Mouse (Mus musculus): Measurements from ENCODE around the gene Aldh8a1.
"Not testable (repeated sequence)": the region's sequence is repeated elsewhere in the genome, so short reads cannot be mapped to it uniquely, and the experiment has no call there.

The Aldh8a1 gene

DNA sequence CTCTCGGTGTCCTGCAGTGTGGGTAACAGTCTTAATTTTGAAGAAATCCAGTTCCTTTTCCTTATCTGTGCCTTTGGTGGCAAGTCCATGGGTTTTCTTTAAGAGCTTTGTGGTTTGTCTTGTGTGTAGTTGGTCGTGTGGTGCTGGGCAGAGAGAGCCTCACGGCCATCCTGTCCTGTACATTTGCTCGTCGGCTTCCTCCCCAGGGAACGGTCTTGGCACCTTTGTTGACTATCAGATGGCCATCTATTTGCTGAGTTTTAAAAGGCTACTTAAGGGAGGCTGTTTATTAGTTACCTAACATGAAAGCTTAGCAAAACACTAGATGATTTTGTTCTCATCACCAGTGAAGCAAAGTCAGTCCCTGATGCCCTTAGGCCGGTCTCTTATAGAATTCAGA is 15.2 kb upstream of the Aldh8a1 start:
- ChIA-PET POLR2A (interaction anchor here in 1 of 4 experiments (0.6 kb wide), 1 partner anchor 186 kb away, joined by 3 read pairs; no protein-coding TSS in a partner anchor), CTCF (no interaction called here)

DNA sequence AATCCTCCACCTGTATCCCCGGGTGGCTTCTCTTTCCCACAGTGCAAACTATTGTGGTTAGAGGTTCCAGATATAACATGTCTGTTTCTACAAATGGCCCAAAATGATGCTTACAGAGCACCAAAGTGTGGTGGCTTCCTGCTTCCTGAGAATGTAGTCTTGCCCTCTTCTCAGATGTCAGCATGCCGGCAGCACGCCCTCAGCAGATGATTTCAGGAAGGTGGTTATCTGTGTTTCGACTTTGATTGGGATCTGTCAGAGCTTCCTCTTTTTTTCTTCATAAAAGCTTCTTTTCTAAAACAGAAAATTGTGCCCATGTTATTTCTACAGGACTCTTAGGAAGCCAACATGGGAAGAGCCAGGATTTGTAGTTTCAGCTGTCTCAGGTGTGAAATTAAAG is 13.8 kb upstream of the Aldh8a1 start:
- POLR2A ChIA-PET = interaction anchor here in 2 of 4 experiments (1.0 to 1.3 kb wide), 2 partner anchors 10 to 468 kb away, joined by 3 to 6 read pairs; no protein-coding TSS in a partner anchor
- CTCF ChIA-PET = interaction anchor here in 2 of 4 experiments (0.6 to 1.1 kb wide), 2 partner anchors 26 to 309 kb away, joined by 3 to 5 read pairs; no protein-coding TSS in a partner anchor

DNA sequence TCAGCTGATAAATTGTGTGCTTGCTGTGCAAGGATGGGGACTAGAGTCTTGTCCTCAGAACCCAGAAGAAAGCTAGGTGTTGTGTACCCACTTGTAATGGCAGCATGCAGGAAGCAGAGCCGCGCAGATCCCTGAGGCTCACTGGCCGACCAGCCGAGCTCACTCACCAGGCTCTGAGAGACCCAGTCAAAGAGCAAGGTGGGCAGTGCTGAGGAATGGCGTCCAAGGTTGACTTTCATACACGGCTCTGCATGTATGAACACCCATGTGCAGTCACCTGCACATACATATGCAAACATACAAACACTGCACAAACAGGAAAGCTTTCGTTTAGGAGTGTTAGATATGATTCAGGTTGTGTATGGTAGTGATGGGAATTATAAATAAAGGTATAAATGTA is 12.1 kb upstream of the Aldh8a1 start:
- POLR2A ChIA-PET = interaction anchor here in 1 of 4 experiments (0.9 to 1.2 kb wide), 3 partner anchors 14 to 63 kb away, joined by 3 read pairs; no protein-coding TSS in a partner anchor
- CTCF ChIA-PET = no interaction called here

DNA sequence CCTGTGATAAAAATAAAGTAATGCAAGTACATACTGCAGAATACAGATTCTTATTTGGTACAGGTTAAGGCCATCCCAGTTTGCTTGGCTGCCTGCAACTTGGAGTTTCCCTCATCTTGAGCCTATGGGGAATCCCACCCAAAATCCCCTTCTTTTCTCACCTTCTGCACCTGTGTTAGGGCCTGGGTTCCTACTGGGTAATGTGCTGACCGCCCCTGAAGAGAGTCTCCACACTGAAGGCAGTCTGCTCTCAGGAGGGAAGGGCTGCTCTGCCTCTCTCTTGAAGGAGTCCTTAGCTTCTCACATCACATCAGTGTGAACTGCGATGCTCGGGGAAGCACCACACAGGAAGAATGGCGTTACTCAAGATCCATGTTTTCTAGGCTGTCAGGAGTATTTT is 11.2 kb upstream of the Aldh8a1 start:
- ChIA-PET POLR2A (interaction anchor here in 1 of 4 experiments (1.2 kb wide), 1 partner anchor 38 kb away, joined by 3 read pairs; no protein-coding TSS in a partner anchor), CTCF (no interaction called here)

DNA sequence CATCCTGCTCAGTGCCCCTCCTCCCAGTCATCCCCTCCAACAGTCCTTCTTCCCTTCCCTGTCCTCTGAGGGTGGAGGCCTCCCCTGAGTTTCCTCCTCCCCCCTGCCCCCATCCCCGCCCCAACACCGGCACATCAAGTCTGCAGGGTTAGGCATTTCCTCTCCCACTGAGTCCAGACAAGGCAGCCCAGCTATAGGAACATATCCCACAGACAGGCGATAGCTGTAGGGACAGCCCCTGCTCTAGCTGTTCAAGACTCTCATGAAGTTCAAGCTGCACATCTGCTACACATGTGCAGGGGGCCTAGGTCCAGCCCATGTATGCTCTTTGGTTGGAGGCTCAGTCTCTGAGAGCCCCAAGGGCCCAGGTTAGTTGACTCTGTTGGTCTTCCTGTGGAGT is 10.6 kb upstream of the Aldh8a1 start:
- ChIA-PET POLR2A (interaction anchor here in 1 of 4 experiments (0.6 kb wide), 1 partner anchor 12 kb away, joined by 4 read pairs; no protein-coding TSS in a partner anchor), CTCF (no interaction called here)

DNA sequence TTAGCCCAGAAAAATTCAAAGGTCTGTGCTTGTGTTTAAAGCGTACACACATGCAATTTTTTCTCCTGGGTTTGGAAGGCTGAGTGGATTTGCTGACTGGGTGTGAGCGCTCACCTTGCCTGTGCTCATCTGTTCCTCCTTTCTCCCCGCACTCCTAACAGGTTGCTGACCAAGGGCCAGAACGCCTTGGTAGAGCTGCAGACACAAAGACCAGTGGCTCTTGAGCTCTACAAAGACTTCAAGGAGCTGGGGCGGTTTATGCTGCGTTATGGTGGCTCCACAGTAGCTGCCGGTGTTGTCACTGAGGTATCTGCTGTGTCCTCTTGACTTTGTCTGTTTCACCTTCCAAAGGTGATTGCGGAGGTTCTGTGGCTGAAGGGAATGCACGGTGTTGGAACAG is 9.6 kb upstream of the Aldh8a1 start:
- POLR2A ChIA-PET = no interaction called here
- CTCF ChIA-PET = no interaction called here

DNA sequence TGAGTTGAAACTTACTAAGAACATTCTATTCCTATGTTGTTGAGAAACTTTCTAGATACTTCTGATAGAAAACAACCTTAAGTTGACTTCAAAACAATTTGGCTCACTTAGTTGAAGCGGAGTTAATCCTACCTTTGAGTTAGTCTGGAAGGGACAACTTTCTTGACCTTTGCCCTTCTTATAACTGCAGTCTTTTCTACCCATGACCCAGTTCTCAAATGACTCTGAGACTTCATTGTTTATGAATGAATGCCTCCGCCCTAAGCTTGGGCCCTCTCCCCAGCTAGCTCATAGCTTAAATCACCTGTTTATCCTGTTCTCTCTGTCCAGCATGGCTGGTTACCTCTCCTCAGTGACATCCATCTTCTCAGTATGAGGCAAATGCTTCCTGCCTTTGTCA is 7.5 kb upstream of the Aldh8a1 start:
- ChIA-PET POLR2A (interaction anchor here in 1 of 4 experiments (1.7 kb wide), 1 partner anchor 11 kb away, joined by 3 read pairs; no protein-coding TSS in a partner anchor), CTCF (no interaction called here)

DNA sequence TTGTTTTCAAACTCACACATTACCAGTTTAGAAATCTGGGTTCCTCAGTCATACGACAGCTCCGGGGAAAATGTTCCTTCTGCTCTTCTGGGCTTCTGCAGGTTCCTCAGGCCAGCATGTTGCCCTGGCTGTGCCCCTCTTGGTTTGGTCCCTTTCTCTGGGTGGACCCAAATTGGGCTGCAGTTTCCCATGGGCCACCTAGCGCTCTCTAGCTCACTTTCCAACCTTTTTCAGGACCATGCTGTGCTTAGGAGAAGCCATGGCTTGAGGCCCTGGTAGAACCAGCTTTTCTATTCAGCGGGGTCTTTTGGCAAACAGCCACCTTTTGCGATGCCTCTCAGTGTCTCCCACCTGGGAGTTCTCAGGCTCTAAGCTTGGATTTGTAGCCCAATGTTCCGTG is 4.8 kb upstream of the Aldh8a1 start:
- POLR2A ChIA-PET = interaction anchor here in 1 of 4 experiments (1.0 kb wide), 1 partner anchor 57 kb away, joined by 3 read pairs; no protein-coding TSS in a partner anchor
- CTCF ChIA-PET = no interaction called here

DNA sequence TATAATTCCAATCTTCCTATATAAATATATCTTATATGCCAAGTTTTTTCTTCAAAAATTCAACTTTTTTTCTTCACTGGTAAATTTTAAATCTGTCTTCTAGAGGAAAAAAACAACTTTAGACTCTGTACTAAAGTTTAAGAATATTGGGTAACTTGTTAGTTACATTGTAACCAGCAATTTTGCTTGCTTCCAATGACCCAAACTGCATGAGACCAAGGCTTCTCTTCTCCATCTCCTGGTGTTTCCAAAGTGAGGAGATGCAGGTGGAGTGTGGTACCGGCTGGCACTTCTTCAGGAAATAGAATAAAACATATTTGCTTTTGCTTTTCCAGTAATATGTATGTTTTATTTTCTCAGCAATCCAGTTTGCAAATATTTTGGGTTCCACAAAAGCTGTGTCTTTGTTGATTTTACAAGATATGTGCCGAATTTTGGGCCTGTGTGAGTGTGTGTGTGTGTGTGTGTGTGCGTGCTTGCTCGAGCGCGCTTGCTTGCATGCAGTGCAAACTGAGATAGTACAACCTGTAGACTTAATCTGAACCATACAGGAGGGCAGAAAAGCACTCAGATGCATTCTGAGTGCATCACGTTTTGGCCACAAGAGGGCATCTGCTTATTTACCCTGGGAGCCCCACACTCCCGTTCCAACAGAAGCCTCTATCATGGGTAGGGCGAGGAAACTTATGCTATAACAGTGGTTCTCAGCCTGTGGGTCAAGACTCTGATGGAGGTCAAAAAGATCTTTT is 1.3 kb downstream of the Aldh8a1 start:
- ChIA-PET POLR2A (interaction anchor here in 1 of 4 experiments (0.5 kb wide), 1 partner anchor 22 kb away, joined by 3 read pairs; no protein-coding TSS in a partner anchor), CTCF (interaction anchor here in 3 of 4 experiments (0.7 to 0.8 kb wide), 6 partner anchors 12 to 613 kb away, joined by 3 to 4 read pairs (median 3); no protein-coding TSS in a partner anchor)

DNA sequence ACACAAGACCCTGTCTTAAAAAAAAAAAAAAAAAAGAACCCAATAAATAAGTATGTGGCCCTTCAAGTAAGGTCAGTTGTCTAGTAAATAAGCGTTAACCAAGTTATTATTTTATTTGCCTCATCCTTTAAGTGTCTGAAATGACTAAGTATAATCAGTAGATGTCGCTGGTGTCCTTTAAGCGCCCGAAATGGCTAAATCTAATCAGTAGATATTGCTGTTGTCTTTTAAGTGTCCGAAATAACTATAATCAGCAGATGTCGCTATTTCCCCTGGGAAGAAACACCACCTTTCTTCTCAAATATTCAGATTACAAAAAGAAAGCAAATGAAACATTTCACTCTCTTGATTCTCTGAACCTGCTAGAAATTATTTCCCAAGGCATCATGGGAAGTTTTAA is 5.8 kb downstream of the Aldh8a1 start:
- ChIA-PET POLR2A (interaction anchor here in 1 of 4 experiments (0.7 kb wide), 1 partner anchor 514 kb away, joined by 3 read pairs; no protein-coding TSS in a partner anchor), CTCF (interaction anchor here in 3 of 4 experiments (0.7 to 1.5 kb wide), 5 partner anchors 83 to 1158 kb away, joined by 3 to 7 read pairs (median 3); no protein-coding TSS in a partner anchor)

DNA sequence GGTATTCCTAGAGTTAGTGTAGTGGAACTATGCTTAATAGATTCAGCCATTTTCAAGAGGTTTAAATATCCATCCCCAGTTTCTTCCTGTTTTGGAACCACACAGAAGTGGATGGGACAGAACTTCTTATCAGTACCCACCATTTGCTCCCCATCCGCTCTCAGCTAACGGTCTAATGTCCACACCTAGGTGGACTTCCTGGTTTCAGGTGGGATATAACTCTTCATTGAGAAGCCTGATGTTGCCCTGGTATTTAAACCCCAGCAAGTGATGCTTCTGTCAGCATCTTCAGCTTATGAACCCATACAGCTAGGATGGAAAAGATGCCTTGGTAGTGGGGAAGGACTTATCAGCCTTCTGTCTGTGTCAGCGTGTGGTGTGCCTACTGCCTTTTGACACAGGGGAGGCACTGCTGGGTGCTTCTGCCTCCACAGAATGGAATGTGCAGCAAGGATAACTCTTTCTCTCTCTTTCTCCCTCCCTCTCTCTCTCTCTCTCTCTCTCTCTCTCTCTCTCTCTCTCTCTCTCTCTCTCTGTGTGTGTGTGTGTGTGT is 8.1 kb downstream of the Aldh8a1 start:
- CTCF ChIA-PET = interaction anchor here in 3 of 4 experiments (0.6 to 1.1 kb wide), 4 partner anchors 215 to 1181 kb away, joined by 3 to 4 read pairs (median 3); no protein-coding TSS in a partner anchor
- POLR2A ChIA-PET = interaction anchor here in 2 of 4 experiments (0.6 to 1.8 kb wide), 2 partner anchors 10 to 289 kb away, joined by 5 to 7 read pairs; no protein-coding TSS in a partner anchor

DNA sequence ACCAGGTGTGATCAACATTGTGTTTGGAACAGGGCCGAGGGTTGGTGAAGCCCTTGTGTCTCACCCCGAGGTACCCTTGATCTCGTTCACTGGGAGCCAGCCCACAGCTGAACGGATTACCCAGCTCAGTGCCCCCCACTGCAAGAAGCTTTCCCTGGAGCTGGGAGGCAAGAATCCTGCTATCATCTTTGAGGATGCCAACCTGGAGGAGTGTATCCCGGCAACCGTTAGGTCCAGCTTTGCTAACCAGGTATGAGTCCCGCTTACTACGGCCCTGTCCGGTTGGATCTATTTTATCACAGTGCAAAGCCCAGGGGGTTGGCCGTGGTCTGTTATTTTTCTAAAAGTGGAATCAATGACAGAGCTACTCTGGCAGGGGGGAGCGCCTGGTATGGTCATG is 12.0 kb downstream of the Aldh8a1 start:
- ChIA-PET POLR2A (no interaction called here), CTCF (no interaction called here)

DNA sequence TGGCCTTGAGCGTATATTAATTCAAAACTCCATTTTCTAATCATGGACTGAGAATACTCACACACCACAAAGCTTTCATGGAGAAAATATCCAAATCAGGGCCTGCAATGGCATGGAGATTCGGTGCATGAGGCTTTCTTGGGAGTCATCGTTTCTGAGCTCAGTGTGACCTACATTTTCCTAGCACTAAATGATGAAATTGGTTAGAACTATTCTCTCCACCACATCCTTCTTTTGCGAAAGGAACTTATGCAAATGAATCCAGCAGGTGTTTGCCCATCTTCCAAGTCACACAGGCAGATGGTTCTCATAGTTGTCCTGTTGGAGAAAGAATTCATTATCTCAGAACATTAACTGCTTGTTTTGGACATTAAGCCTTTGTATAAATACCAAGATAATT is 13.3 kb downstream of the Aldh8a1 start:
- CTCF ChIA-PET = interaction anchor here in 1 of 4 experiments (0.6 kb wide), 1 partner anchor 12 kb away, joined by 4 read pairs; no protein-coding TSS in a partner anchor

DNA sequence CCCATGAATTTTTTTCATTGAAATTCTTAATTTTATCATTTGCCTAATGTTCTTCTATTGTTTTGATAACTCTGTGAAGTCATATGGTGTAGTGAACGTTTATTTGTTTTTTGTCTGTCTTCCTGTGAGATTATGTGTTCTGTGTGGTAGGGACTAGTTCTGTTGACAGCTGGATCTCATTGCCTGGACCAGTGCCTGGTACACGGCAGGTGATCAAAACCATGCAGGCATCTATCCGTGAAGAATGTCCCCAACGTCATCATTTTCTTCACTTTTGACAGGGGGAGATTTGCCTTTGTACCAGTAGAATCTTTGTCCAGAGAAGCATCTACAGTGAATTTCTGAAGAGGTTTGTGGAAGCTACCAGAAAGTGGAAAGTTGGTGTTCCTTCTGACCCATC is 14.2 kb downstream of the Aldh8a1 start:
- POLR2A ChIA-PET = no interaction called here

More for the DNA sequence above, 13.3 kb downstream of the Aldh8a1 start:
- POLR2A ChIA-PET = no interaction called here

DNA sequence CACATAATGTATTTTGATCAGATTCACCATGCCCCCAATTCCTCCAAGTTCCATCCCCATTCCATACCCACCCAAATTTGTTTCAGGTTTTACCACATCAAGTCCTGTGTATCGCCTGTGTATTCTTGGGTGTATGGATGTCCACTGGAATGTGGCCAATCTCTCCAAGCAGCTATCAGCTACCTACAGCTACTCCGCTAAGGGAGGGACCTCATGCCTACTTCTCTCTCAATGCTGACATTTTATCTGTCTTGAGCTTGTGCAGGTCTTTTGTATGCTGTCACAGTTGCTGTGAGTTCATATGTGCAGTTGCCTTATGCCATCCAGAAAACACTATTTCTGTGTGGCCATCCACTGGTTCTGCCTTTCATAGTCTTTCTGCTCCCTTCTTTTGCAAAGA is 16.3 kb downstream of the Aldh8a1 start:
- ChIA-PET CTCF (no interaction called here), POLR2A (interaction anchor here in 1 of 4 experiments (0.6 kb wide), 1 partner anchor 548 kb away, joined by 4 read pairs; no protein-coding TSS in a partner anchor)

More for the DNA sequence above, 14.2 kb downstream of the Aldh8a1 start:
- CTCF ChIA-PET = interaction anchor here in 1 of 4 experiments (0.6 kb wide), 1 partner anchor 12 kb away, joined by 4 read pairs; no protein-coding TSS in a partner anchor

DNA sequence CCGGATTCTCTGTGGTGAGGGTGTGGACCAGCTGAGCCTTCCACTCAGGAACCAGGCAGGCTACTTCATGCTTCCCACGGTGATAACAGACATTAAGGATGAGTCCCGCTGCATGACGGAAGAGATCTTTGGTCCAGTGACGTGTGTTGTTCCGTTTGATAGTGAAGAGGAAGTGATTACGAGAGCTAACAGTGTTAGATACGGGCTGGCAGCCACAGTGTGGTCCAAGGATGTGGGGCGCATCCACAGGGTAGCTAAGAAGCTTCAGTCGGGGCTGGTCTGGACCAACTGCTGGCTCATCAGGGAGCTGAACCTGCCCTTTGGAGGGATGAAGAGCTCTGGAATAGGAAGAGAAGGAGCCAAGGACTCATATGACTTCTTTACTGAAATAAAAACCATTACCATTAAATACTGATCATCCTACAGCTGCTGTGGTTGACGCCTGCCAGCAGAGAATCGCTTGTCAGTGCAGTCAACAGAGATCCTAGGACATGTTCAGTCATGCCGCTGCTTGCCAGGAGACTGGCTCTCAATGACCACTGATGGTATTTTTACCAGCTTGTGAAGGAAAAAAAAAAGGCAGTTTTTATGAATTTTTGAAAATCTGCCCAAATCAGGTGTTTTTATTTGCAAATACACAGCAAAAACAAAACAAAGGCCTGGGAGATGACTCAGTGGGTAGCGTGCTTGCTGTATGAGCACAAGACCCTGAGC is 18.5 kb downstream of the Aldh8a1 start:
- CTCF ChIA-PET = interaction anchor here in 2 of 4 experiments (0.6 to 1.0 kb wide), 2 partner anchors 70 to 597 kb away, joined by 3 to 11 read pairs; no protein-coding TSS in a partner anchor

DNA sequence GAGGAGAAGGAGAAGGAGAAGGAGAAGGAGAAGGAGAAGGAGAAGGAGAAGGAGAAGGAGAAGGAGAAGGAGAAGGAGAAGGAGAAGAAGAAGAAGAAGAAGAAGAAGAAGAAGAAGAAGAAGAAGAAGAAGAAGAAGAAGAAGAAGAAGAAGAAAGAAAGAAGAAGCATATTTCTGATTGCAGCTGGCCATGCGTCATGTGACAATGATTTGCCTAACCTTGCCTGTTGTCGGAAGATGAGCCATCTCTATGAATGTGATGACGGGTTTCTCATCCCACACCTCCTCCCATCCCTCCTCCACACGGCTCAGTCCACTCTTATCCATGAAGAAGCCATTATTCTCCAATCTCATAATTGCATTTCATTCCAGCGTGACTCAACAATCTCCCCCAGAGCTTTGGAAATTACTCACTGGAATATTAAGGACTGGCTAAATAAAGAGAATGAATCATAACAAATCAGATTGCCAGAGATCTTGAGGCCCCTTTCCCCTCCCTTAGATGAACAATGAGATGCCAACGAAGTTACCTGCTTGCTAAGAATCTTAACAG is 21.9 kb downstream of the Aldh8a1 start:
- CTCF ChIA-PET = not testable (repeated sequence)
- POLR2A ChIA-PET = interaction anchor here in 1 of 4 experiments (0.6 kb wide), 1 partner anchor 611 kb away, joined by 3 read pairs; no protein-coding TSS in a partner anchor

More for the DNA sequence above, 18.5 kb downstream of the Aldh8a1 start:
- POLR2A ChIA-PET = interaction anchor here in 3 of 4 experiments (0.6 to 2.4 kb wide), 5 partner anchors 11 to 945 kb away, joined by 3 to 7 read pairs (median 4); no protein-coding TSS in a partner anchor

DNA sequence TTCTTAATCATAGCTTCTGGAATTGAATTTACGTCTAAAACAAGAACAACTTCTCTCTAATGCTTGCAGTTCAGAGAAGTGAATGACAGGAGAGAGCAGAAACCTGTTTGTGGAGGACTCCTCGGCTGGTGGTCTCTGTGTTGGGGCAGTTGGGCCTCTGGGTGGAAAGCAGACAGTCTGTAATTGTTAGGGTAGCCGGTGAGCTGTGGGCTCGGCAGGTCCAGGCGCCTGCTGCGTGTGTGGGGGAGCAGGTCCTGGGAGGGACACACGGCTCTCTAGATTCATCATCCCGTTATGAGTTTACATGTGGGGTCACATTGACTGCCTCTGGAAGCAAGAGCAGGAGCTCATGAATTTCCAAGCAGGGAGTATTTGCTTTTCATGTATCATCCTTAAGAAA is 22.5 kb downstream of the Aldh8a1 start:
- ChIA-PET POLR2A (interaction anchor here in 2 of 4 experiments (0.5 to 1.8 kb wide), 4 partner anchors 23 to 610 kb away, joined by 3 to 4 read pairs (median 4); no protein-coding TSS in a partner anchor), CTCF (no interaction called here)

Data from embryonic stem cell, embryonic (primary cell).